Mouse (Mus musculus) liver, embryonic 11.5 days (tissue): ENCODE data around the gene Sh3pxd2a. TPM values are rescaled to one million over a fixed set of nuclear protein-coding genes. Genes with fewer than 3 reads are reported as not detected.

ENCODE experiments used
- ATAC-seq: fragments of 200-750 bp; cut with Nextera tagmentation; replicated peaks from 2 replicates; pipeline ENCODE4 v1.8.0; 2017; ENCODE audit warnings: moderate number of reproducible peaks, mild to moderate bottlenecking, moderate TSS enrichment, moderate library complexity; ENCODE audit not compliant: low FRiP score
- DNase-seq: peaks from one replicate; pipeline ENCODE4 v3.0.0-alpha.2; 2017; ENCODE audit warnings: low spot score
- H3K27ac ChIP-seq: fragments of 300-500 bp; sonication (generic); 2 replicates; pipeline ENCODE4 v1.5.1; 2014; ENCODE audit warnings: mild to moderate bottlenecking, low read depth, low read length, control low read depth
- H3K27me3 ChIP-seq: fragments of 300-500 bp; sonication (generic); replicated peaks from 2 replicates; pipeline ENCODE4 v1.6.1; 2014; ENCODE audit warnings: low read length, mixed read lengths; ENCODE audit not compliant: control insufficient read depth, insufficient read depth
- H3K36me3 ChIP-seq: fragments of 300-500 bp; sonication (generic); 2 replicates; pipeline ENCODE4 v1.6.1; 2014; ENCODE audit warnings: mild to moderate bottlenecking, low read length, moderate library complexity, mixed read lengths; ENCODE audit not compliant: control insufficient read depth, insufficient read depth
- H3K4me1 ChIP-seq: fragments of 300-500 bp; sonication (generic); replicated peaks from 2 replicates; pipeline ENCODE4 v1.6.1; 2014; ENCODE audit warnings: low read length, mixed read lengths; ENCODE audit not compliant: control insufficient read depth, insufficient read depth
- H3K4me2 ChIP-seq: fragments of 300-500 bp; sonication (generic); 2 replicates; pipeline ENCODE4 v1.6.1; 2014; ENCODE audit warnings: mild to moderate bottlenecking, control low read depth, moderate library complexity
- H3K4me3 ChIP-seq: fragments of 300-500 bp; sonication (generic); 2 replicates; pipeline ENCODE4 v1.5.1; 2014; ENCODE audit warnings: low read depth, low read length, control low read depth
- H3K9ac ChIP-seq: fragments of 300-500 bp; sonication (generic); 2 replicates; pipeline ENCODE4 v1.6.1; 2014; ENCODE audit warnings: low read depth, low read length, control low read depth
- H3K9me3 ChIP-seq: fragments of 300-500 bp; sonication (generic); 2 replicates; pipeline ENCODE4 v1.6.1; 2016; ENCODE audit warnings: low read length, inconsistent platforms, mixed read lengths; ENCODE audit not compliant: control insufficient read depth
- WGBS: fragments of 180-500 bp; shearing (Covaris S2); extraction: QIAGEN DNeasy Blood & Tissue Kit; methylation state at CpG from one replicate; pipeline ENCODE4 v1.1.7; 2014; 5-methylcytosine and 5-hydroxymethylcytosine counted together
- polyA plus RNA-seq: library from polyadenylated mRNA; unstranded; fragments of >200 nt; fragmentation: Nextera tagmentation; extraction: Ambion mirVana; gene quantifications from 2 replicates; pipeline ENCODE4 v1.2.1, GENCODE M21; 2014

The Sh3pxd2a gene
- polyA plus RNA-seq, 1 experiment from 2014 or later = 3.6 TPM

DNA sequence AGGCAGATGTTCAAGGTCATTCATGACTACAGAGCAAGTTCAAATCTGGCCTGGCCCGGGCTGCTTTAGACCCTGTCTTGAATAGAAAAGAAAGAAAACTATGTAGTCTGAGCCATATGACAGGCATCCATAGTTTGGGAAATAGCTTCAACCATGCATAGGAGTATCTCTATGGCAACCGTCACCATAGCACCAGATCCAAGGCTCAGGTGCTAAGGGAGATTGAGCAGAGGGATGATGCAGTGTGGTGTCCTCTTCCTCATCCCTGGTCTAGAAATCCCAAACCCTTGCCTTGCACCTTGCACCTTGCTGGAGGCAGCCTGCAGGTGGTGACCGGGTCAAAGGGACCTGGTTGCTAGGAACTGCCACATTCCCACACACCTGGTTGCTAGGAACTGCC lies 19.9 kb upstream of the Sh3pxd2a start:
- Histone ChIP-seq H3K9ac (no peak overlapping the region), H3K27ac (no peak overlapping the region), H3K4me1 (0 out of 2 replicates have a peak, but pooled peaks cover 3% of the 10 kb centered on the region), H3K4me2 (no peak overlapping the region), H3K27me3 (no peaks in the 10 kb centered on the region; the same call in 1 of the 2 replicates), H3K36me3 (no peaks in the 10 kb centered on the region), H3K9me3 (no peaks in the 10 kb centered on the region), H3K4me3 (no peak overlapping the region)
- no peak for ATAC-seq
- no peak for DNase-seq
- WGBS = 77% methylated on average over 3 of the region's 3 CpGs

DNA sequence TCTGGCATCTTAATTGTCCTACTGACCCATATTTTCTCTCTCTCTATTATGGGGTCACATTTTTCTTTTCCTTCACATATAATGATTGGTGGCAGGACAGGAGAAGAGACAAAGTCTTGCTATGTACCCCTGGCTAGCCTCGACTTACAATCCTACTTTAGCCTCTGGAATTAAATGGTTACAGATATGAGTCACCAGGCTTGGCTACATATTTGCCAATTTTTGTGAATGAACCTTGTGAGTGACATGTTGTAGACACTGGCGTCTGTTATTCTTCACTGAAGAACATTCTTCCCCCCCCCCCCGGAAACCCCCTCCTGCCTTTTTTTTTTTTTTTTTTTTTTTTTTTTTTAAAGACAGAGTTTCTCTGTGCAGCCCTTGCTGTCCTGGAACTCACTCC lies 19.1 kb upstream of the Sh3pxd2a start:
- no peak overlapping the region for H3K27ac ChIP-seq
- H3K4me1 ChIP-seq = 0 out of 2 replicates have a peak, but pooled peaks cover 3% of the 10 kb centered on the region
- H3K4me2 ChIP-seq = no peak overlapping the region
- H3K27me3 ChIP-seq = no peaks in the 10 kb centered on the region; the same call in 1 of the 2 replicates
- H3K9me3 ChIP-seq = no peaks in the 10 kb centered on the region
- H3K9ac ChIP-seq = no peak overlapping the region
- ATAC-seq (no peak), DNase-seq (no peak)
- WGBS = 72% methylated on average over 3 of the region's 3 CpGs
- H3K36me3 ChIP-seq = no peaks in the 10 kb centered on the region
- H3K4me3 ChIP-seq = no peak overlapping the region

DNA sequence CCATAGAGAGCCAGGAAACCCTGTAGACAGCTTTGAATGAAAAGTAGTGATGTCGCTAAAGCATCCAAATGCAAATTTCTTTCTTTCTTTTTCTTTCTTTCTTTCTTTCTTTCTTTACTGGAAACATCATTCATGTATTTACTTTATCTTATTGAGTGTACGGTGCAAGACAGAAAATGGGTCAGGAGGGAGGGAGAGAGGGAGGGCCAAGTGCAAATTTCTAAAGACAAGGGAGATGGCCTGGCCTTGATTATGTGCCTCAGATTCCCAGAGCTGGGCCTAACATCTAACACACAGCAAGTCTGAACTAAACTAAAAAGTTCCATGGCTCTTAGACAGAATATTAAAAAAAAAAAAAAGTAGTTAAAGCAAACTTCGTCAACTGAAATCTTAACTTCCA lies 9.3 kb upstream of the Sh3pxd2a start:
- Histone ChIP-seq H3K4me1 (peaks cover 11% of the 10 kb centered on the region), H3K27me3 (no peaks in the 10 kb centered on the region)
- WGBS = 87% methylated on average over 3 of the region's 3 CpGs

DNA sequence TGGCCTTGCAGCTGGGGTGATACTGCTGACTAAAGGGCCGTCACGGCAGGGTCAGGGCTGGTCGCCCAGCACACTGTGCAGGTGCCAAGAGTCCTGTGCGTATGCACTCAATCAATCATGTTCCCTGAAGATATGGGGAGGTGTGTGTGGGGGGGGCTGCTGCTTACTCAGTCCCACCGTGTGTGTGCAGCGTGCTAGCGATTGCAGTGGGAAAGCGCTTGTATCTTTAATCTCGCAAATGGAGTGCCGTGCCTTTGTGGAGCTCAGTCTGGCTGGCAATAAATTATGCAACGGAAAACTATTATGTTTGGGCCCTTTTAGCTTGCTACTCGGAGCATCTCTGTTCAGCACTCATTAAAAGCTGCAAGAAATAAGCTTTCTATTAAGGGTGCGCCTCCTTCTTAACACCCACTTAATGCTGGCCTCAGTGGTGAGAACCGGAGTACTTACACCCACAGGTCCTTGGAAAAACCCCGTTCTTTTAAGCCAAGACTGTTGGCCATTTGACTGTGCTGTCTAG lies 8.7 kb upstream of the Sh3pxd2a start:
- no peak overlapping the region for H3K9ac ChIP-seq
- peaks cover 11% of the 10 kb centered on the region for H3K4me1 ChIP-seq
- no peak for ATAC-seq
- DNase-seq = no peak
- no peak overlapping the region for H3K4me3 ChIP-seq
- no peaks in the 10 kb centered on the region for H3K27me3 ChIP-seq
- 59% methylated on average over 15 of the region's 15 CpGs for WGBS
- no peaks in the 10 kb centered on the region for H3K9me3 ChIP-seq
- no peaks in the 10 kb centered on the region for H3K36me3 ChIP-seq
- H3K4me2 ChIP-seq = no peak overlapping the region
- no peak overlapping the region for H3K27ac ChIP-seq

More for the DNA sequence above, 9.3 kb upstream of the Sh3pxd2a start:
- no peak for DNase-seq
- H3K9ac ChIP-seq = no peak overlapping the region
- H3K9me3 ChIP-seq = no peaks in the 10 kb centered on the region
- H3K4me2 ChIP-seq = no peak overlapping the region
- no peak for ATAC-seq
- no peak overlapping the region for H3K4me3 ChIP-seq
- H3K36me3 ChIP-seq = no peaks in the 10 kb centered on the region
- H3K27ac ChIP-seq = no peak overlapping the region

DNA sequence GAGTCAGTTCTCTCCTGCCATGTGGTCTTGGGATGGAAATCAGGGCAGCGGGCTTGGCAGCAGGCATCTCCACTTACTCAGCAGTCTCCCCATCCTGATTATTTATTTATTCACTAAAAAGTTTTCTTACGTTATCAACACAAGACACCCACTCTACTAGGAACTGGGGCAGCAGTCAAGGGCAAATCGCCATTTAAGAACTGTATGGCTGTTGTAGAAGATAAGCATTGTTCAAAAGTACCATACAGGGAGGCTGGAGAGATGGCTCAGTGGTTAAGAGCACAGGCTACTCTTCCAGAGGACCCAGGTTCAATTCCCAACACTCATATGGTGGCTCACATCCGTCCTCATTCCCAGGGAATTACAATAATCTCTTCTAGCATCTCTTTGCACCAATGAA lies 7.6 kb upstream of the Sh3pxd2a start:
- no peak overlapping the region for H3K4me3 ChIP-seq
- ATAC-seq = peak; percentile 83
- H3K9ac ChIP-seq = no peak overlapping the region
- no peaks in the 10 kb centered on the region for H3K27me3 ChIP-seq
- H3K4me1 ChIP-seq = peaks cover 11% of the 10 kb centered on the region
- no peak overlapping the region for H3K4me2 ChIP-seq
- no peaks in the 10 kb centered on the region for H3K9me3 ChIP-seq
- no peaks in the 10 kb centered on the region for H3K36me3 ChIP-seq
- H3K27ac ChIP-seq = no peak overlapping the region
- DNase-seq = no peak
- 55% methylated on average over 4 of the region's 4 CpGs for WGBS

DNA sequence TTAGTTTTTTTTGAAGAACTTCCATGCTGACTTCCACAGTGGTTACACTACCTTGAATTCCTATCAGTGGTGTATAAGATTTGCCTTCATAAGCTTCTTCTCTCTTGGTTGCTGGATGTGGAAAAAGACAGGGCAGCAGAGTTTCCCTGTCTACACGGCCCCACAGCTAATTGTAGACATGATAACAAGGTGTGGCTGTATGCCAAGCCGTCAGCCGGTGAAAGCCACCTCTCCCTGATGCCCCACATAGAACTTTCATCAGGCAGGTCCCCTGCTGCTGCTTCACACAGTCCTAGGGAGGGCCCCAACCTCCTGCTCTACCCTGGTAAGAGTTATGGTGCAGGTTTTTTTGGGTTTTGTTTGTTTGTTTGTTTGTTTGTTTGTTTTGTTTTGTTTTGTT lies 4.5 kb upstream of the Sh3pxd2a start:
- ATAC-seq (no peak), DNase-seq (no peak)
- no peaks in the 10 kb centered on the region for H3K36me3 ChIP-seq
- H3K4me1 ChIP-seq = peaks cover 16% of the 10 kb centered on the region
- H3K9me3 ChIP-seq = no peaks in the 10 kb centered on the region
- H3K4me3 ChIP-seq = no peak overlapping the region
- no peak overlapping the region for H3K27ac ChIP-seq
- no peak overlapping the region for H3K9ac ChIP-seq
- no peak overlapping the region for H3K4me2 ChIP-seq
- WGBS = 52% methylated on average over 3 of the region's 3 CpGs
- H3K27me3 ChIP-seq = no peaks in the 10 kb centered on the region

DNA sequence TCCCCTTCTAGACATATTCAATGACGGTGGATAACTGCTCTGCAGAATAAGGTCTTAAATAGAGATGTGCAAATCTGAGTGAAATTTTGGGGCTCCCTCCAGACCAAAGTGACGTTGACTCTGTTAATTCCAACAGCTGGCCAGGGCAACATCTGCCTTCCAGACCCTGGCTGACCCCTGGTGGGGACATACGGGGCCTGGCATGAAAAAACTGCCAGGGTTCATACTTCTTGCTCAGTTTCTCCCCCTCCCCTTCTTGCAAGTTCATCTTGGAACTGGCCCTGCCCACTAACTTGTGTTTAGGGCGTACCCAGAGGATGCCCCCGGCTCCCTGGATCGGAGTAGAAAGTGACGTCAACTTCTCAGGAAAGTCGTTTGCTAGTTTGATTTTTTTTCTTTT lies 2.6 kb upstream of the Sh3pxd2a start:
- no peak overlapping the region for H3K4me2 ChIP-seq
- H3K9ac ChIP-seq = no peak overlapping the region
- peaks cover 17% of the 10 kb centered on the region for H3K4me1 ChIP-seq
- ATAC-seq = no peak
- no peaks in the 10 kb centered on the region for H3K27me3 ChIP-seq
- no peaks in the 10 kb centered on the region for H3K36me3 ChIP-seq
- no peaks in the 10 kb centered on the region for H3K9me3 ChIP-seq
- H3K27ac ChIP-seq = no peak overlapping the region
- H3K4me3 ChIP-seq = no peak overlapping the region
- 77% methylated on average over 8 of the region's 8 CpGs for WGBS
- DNase-seq = no peak

DNA sequence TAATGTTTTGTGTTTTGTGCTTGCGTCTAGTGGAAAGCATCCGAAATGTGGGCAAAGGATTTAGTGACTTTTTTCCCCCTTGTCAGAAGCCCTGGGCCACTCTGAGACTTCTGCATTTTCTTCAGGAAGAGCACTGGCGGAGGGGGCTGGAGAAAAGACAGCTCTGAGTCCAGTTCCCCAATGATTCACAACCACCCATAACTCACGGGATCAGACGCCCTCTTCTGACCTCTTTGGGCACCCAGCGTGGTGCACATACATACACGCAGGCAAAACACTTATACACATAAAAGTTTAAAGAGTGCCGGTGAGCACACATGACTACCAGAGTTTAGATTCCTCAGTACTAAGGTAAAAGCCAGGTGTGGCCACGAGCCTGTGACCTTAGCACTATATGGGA lies 1.3 kb upstream of the Sh3pxd2a start:
- no peaks in the 10 kb centered on the region for H3K9me3 ChIP-seq
- H3K36me3 ChIP-seq = no peaks in the 10 kb centered on the region
- no peaks in the 10 kb centered on the region for H3K27me3 ChIP-seq
- H3K4me3 ChIP-seq = no peak overlapping the region
- H3K9ac ChIP-seq = no peak overlapping the region
- 42% methylated on average over 9 of the region's 9 CpGs for WGBS
- peaks cover 23% of the 10 kb centered on the region for H3K4me1 ChIP-seq
- H3K27ac ChIP-seq = peak overlapping the region; percentile 30; the same call in 1 of the 2 replicates
- ATAC-seq (no peak), DNase-seq (no peak)
- H3K4me2 ChIP-seq = peak overlapping the region; percentile 97

DNA sequence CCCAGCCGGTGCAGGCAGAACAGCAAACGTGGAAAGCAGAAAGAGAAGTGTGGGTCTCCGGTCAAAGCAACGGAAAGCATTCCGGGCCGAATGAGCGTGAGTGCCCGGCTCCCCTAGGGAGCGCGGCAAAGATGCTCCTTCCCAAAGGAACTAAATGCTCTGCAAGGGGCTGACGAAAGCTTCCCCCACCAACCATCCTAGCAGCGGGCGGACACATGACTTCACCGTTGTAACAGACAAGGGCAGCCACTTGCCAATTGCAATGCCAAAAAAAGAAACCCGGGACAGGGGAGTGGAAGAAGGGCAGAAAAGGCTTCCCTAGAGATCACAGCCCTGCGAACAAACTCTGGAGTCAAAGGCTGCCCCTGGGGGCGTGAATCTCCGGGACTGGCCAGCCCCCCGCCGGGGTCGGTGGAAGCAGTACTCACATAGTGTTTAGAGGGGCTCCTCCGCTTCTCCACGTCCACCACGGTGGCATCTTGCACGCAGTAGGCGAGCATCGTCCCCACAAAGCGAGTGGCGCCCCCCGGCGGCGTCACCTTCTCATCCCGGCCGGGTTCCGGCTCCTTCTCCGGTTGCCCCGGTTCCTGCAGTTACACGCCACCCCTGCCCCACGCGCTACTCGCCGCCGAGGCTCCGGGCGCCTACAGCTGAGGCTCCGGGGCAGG lies 431 bp downstream of the Sh3pxd2a start:
- under 1% methylated on average over 46 of the region's 46 CpGs for WGBS
- Histone ChIP-seq H3K27ac (peak overlapping the region; percentile 88), H3K4me3 (peak overlapping the region; percentile 78), H3K4me2 (peak overlapping the region; percentile 97), H3K36me3 (no peaks in the 10 kb centered on the region), H3K9ac (peak overlapping the region; percentile 84), H3K27me3 (no peaks in the 10 kb centered on the region), H3K9me3 (no peaks in the 10 kb centered on the region), H3K4me1 (peaks cover 31% of the 10 kb centered on the region)
- peak; percentile 75 for ATAC-seq
- DNase-seq = peak; percentile 83
